Mouse (Mus musculus) heart, adult 2 months (tissue): ENCODE data around the gene Mad2l2. TPM values are rescaled to one million over a fixed set of nuclear protein-coding genes. Genes with fewer than 3 reads are reported as not detected.

ENCODE experiments used
- DNase-seq, 2 experiments: peaks; one replicate each; pipeline ENCODE4 v3.0.0; 2021
- H3K27ac ChIP-seq: fragments of 200-600 bp; 2 replicates; pipeline ENCODE4 v1.8.1; 2022
- H3K27me3 ChIP-seq: fragments of 200-500 bp; 2 replicates; pipeline ENCODE4 v1.6.1; 2012; ENCODE audit warnings: mild to moderate bottlenecking, low read length, inconsistent platforms, mixed read lengths; ENCODE audit not compliant: control insufficient read depth, insufficient read depth
- H3K36me3 ChIP-seq: fragments of 200-500 bp; 2 replicates; pipeline ENCODE4 v1.6.1; 2012; ENCODE audit warnings: low read length, inconsistent platforms; ENCODE audit not compliant: control insufficient read depth, insufficient read depth
- H3K4me1 ChIP-seq: fragments of 200-500 bp; 2 replicates; pipeline ENCODE4 v1.6.1; 2011; ENCODE audit warnings: low read length; ENCODE audit not compliant: control insufficient read depth, insufficient read depth
- H3K4me3 ChIP-seq: fragments of 200-600 bp; 2 replicates; pipeline ENCODE4 v1.8.1; 2022
- H3K79me2 ChIP-seq: fragments of 200-500 bp; replicated peaks from 2 replicates; pipeline ENCODE4 v1.6.1; 2012; ENCODE audit warnings: mild to moderate bottlenecking, inconsistent platforms, low read length, moderate library complexity, mixed read lengths; ENCODE audit not compliant: control insufficient read depth, insufficient read depth
- H3K9ac ChIP-seq: fragments of 200-500 bp; 2 replicates; pipeline ENCODE4 v1.6.1; 2012; ENCODE audit warnings: low read depth, mild to moderate bottlenecking, control low read depth, inconsistent platforms, low read length, mixed read lengths
- CTCF ChIP-seq: fragments of 200-600 bp; IDR thresholded peaks from 2 replicates; pipeline ENCODE4 v1.8.1; 2022; ENCODE audit warnings: antibody characterized with exemption, mild to moderate bottlenecking, moderate library complexity
- EP300 ChIP-seq: fragments of 200-500 bp; IDR thresholded peaks from 2 replicates; pipeline ENCODE4 v1.6.1; 2011; ENCODE audit warnings: low read depth, low read length, control low read depth; ENCODE audit not compliant: insufficient read depth
- POLR2A ChIP-seq: fragments of 200-500 bp; IDR thresholded peaks from 2 replicates; pipeline ENCODE4 v1.6.1; 2011; ENCODE audit warnings: mild to moderate bottlenecking, low read depth, low read length, control low read depth; ENCODE audit not compliant: insufficient read depth
- WGBS: fragments of 180-500 bp; shearing (Covaris S2); methylation state at CpG from one replicate; pipeline ENCODE4 v1.1.7; 2018; 5-methylcytosine and 5-hydroxymethylcytosine counted together
- intact Hi-C: fragments of 180-260 bp; cut with DNase I; formaldehyde crosslinking; loops from one replicate; pipeline ENCODE4 v1.15.1; 2025
- polyA plus RNA-seq: library from polyadenylated mRNA; depleted of rRNA; stranded (reverse); fragments of >200 nt; gene quantifications from 2 replicates; pipeline ENCODE4 v1.2.3, GENCODE M21; 2012
- total RNA-seq, 2 experiments: library from RNA; stranded (reverse); gene quantifications; 2 replicates each; pipeline ENCODE4 v1.2.3; 2021

Gene Mad2l2
- total and polyA plus RNA-seq, 3 experiments, result 11.0 to 21.9 (median 13.8) TPM

DNA sequence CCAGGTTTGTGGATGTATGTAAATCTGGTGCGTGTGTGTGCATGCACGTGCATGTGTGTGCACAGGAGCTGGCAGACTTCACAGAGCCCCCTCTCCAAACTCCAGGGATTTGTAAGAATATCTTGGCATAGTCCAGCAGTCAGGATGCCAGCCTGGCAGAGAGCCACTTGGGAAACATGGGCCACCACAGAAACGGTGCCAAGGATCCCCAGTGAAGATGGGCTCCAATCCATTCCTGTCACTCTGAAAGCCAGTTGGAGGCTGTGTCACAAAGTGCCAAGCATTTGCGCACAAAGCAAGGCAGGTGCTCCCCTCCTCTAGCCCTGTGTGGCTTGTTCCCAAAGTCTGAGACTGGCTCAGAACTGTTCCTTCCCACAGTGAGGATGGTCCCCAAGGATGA, 8.8 kb upstream of the Mad2l2 start:
- no peaks in the 10 kb centered on the region for H3K4me1 ChIP-seq
- H3K79me2 ChIP-seq, result no peaks in the 10 kb centered on the region
- DNase-seq, result no peak
- H3K27ac ChIP-seq, result no peak overlapping the region
- no peak overlapping the region for H3K9ac ChIP-seq
- H3K4me3 ChIP-seq, result no peak overlapping the region
- H3K27me3 ChIP-seq, result no peaks in the 10 kb centered on the region
- H3K36me3 ChIP-seq, result no peaks in the 10 kb centered on the region
- 57% methylated on average over 4 of the region's 4 CpGs for WGBS
- intact Hi-C loops, result no loop called here
- no peak for TF ChIP-seq POLR2A
- TF ChIP-seq CTCF, result no peak
- no peak for TF ChIP-seq EP300

DNA sequence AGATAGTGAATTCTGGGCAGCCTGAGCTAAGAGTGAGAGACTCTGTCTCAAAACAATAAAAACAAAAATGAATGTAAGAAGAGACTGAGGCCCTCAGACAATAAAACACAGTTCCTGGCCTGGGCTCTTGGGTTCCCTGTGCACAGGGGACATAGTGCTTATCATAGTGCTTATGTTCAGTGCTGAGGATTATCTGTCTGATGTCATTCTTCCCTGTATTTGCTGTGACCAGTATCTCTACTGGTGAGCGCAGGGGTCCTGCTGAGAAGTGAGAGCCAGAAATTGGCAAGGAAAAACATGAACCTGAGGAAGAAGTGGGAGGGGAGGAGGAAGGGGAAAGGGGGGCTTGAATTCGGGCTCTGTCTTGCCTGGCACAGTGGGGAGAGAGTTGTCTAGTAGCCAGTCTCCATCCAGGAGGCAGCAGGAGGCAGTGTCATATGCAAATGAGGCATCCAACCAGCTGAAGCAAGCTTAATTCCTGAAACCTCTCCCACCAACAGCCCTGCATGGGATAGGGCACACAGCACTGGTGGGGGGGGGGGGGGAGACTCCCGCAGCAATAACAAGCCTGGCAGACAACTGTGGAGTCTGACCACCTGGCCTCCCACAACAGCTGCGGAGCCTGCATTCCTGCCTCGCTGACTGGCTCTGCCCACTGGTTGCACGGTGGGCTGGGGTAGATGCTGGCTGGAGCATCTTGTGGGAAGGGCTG, 8.0 kb upstream of the Mad2l2 start:
- H3K4me1 ChIP-seq, result no peaks in the 10 kb centered on the region
- no peak overlapping the region for H3K4me3 ChIP-seq
- no peaks in the 10 kb centered on the region for H3K36me3 ChIP-seq
- H3K27ac ChIP-seq, result no peak overlapping the region
- TF ChIP-seq POLR2A (no peak), CTCF (no peak), EP300 (no peak)
- no peak for DNase-seq
- no peak overlapping the region for H3K9ac ChIP-seq
- 19% methylated on average over 6 of the region's 6 CpGs for WGBS
- H3K79me2 ChIP-seq, result no peaks in the 10 kb centered on the region
- peaks cover 3% of the 10 kb centered on the region; the same call in 1 of the 2 replicates for H3K27me3 ChIP-seq
- intact Hi-C loops, result no loop called here

DNA sequence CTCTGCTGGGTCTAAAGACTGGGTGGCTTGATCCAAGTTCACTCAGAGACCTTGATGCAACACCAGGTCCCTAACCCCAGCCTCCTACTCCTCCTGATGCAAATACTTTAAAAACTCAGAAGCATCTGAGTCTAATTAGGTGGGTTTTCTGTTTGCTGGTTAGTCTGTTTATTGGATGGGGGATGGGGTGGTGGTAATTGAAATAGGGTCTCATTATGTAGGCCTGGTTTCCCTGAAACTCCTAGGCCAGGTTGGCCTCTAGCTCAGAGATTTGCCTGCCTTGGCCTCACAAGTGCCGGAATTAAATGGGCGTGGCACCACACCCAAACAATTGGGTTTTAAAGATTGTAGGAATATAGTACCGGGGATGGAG, 7.5 kb upstream of the Mad2l2 start:
- Histone ChIP-seq H3K27ac (no peak overlapping the region), H3K4me3 (no peak overlapping the region), H3K27me3 (peaks cover 3% of the 10 kb centered on the region; the same call in 1 of the 2 replicates), H3K36me3 (no peaks in the 10 kb centered on the region), H3K4me1 (no peaks in the 10 kb centered on the region), H3K9ac (no peak overlapping the region), H3K79me2 (no peaks in the 10 kb centered on the region)
- WGBS, result 86% methylated on average over 3 of the region's 3 CpGs
- no peak for DNase-seq
- intact Hi-C loops, result no loop called here
- TF ChIP-seq EP300 (no peak), POLR2A (no peak), CTCF (no peak)

DNA sequence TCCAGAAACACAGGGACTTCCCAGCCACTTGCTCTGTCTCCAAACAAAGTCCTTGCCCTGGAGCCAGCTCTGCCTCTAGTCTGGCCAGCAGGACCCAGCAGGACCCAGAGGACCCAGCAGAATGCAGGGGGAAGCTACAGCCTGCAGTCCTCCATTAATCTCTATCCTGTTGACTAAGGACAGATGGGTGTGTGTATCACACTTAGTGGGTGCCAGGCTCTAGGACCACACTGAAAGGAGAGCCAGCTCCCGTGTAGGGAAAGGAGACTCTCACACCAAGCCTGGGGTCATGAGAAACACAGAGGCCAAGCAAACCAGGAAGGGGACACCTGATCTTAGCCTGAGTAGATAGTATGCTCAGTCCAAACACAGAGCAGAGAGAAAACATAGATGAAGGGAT, 1.9 kb upstream of the Mad2l2 start:
- Histone ChIP-seq H3K9ac (no peak overlapping the region), H3K4me3 (no peak overlapping the region), H3K27ac (no peak overlapping the region), H3K4me1 (no peaks in the 10 kb centered on the region), H3K79me2 (no peaks in the 10 kb centered on the region), H3K36me3 (no peaks in the 10 kb centered on the region), H3K27me3 (peaks cover 14% of the 10 kb centered on the region)
- WGBS, result 37% methylated on average over 1 of the region's 1 CpGs
- TF ChIP-seq POLR2A (no peak), EP300 (no peak), CTCF (no peak)
- intact Hi-C loops, result no loop called here
- DNase-seq, result no peak

DNA sequence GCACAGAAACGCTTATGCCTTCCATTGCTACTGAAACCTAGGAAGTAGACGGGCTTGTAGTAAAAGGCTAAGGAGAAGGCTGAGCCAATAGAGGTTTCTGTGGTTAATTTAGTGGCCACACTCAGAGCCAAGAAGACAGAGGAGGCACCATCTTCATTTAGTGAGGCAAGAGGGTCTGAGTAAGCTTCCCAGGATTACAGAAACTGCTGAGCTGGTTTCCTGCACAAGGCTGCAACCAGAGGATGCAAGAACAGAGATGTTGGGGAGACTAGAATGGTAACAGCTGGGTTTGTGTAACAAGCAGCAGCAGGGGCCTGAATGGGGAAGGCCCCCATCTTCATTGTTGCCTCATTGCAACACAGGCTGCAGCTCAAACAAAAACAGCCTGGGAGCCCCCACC, 1.5 kb upstream of the Mad2l2 start:
- Histone ChIP-seq H3K27me3 (peaks cover 14% of the 10 kb centered on the region), H3K4me1 (no peaks in the 10 kb centered on the region)
- DNase-seq, result no peak

DNA sequence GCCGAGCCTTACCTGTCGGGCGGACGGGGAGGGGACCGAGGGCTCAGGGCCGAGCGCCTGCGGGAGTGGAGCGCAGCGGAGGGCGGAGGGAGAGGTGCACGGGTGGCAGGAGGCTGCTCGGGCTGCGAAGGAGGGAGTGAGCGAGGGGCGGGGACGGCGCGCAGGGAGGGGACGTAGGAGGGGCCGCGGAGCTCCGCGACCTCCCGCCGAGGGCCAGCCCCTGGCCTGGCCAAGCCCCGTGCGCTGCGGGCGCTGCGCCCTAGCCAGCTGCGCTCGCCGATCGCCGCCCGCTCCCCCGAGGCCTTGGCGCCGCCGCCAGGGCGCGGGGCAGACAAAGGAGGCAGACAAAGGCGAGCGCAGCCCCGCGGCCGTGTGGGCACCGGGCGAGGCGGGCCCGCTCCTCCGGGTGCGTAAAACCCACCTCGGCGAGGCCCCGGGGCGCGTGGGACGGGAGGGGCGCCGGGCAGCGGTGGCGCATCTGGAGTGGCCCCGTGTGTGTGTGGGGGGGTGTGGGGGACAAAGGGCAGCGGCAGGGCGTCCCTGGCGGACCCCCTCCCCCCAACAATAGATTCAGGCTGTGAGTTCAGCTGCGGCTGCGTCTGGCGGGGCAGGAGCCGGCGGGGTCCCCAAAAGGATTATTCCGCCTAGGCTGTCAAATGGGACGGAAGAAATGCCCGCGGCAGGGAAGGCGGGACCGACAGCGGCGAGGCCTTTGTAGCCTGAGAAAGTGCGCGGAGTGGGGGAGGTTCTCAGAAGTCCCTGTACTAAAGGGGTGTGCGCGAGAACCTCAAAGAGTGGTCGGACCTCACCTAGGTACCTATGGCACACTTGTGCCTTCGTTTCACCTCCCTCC, 603 bp downstream of the Mad2l2 start, which contains the start of gene Draxin:
Gene Draxin (minus strand): TSS at position 138 of the 853 bp plus-strand sequence.
- Histone ChIP-seq H3K79me2 (no peaks in the 10 kb centered on the region), H3K36me3 (no peaks in the 10 kb centered on the region), H3K27me3 (peaks cover 14% of the 10 kb centered on the region), H3K27ac (no peak within 1 kb of the TSS), H3K9ac (no peak within 1 kb of the TSS), H3K4me1 (no peaks in the 10 kb centered on the region), H3K4me3 (0 out of 2 replicates have a peak within 1 kb of the TSS, but pooled peaks have one; percentile 6)
- 1% methylated on average over 79 of the region's 87 CpGs for WGBS
- intact Hi-C loops, result no loop called here
- TF ChIP-seq CTCF, result no peak
- no peak for TF ChIP-seq EP300
- TF ChIP-seq POLR2A, result no peak
- no peak for DNase-seq

More for the DNA sequence above, 1.5 kb upstream of the Mad2l2 start:
- intact Hi-C loops, result no loop called here
- WGBS, result 58% methylated on average over 2 of the region's 2 CpGs
- no peaks in the 10 kb centered on the region for H3K36me3 ChIP-seq
- no peaks in the 10 kb centered on the region for H3K79me2 ChIP-seq
- H3K9ac ChIP-seq, result no peak overlapping the region
- TF ChIP-seq EP300 (no peak), CTCF (no peak), POLR2A (no peak)
- H3K4me3 ChIP-seq, result no peak overlapping the region
- no peak overlapping the region for H3K27ac ChIP-seq
